Mouse (Mus musculus): Measurements from ENCODE around the gene Fgf18. TPM values are rescaled to one million over a fixed set of nuclear protein-coding genes. Genes with fewer than 3 reads are reported as not detected.

Fgf18 gene
- polyA plus RNA-seq, 1 experiment from 2014 or later, result 12.9 TPM

DNA sequence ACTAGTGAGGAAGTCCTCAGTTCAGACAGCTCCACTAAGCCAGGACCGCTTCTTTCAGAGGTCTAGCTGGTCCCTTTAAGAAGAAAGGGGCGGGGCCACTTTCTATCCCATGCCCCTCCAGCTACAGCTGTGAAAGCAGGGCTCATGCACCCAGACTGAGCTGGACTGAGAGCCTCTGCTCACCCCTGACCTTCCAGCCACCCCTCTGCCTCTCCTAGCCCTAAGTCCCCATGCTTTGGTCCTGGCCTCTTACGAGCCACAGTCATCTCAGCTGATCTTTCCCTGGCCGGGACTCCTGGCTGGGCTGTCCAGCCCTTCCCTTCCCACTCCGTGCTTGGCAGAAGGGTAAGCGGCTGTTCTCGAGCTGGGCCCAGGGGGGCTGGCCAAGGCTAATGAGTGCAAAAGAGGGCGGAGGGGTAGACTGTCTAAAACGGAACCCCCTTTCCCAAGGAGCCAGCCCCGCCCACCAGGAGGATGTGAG is 47.1 kb downstream of the Fgf18 start:
- Histone ChIP-seq H3K4me3 (peak overlapping the region; percentile 21; the same call in 1 of the 2 replicates), H3K9ac (no peak overlapping the region), H3K36me3 (no peaks in the 10 kb centered on the region), H3K4me2 (replicated peaks) (peak overlapping the region; percentile 49), H3K9me3 (no peaks in the 10 kb centered on the region), H3K27ac (no peak overlapping the region), H3K4me1 (peaks cover 12% of the 10 kb centered on the region), H3K27me3 (replicated peaks) (no peaks in the 10 kb centered on the region)
- 31% methylated on average over 10 of the region's 10 CpGs for WGBS
- 0 out of 2 replicates have a peak, but pooled peaks have one; percentile 30 for ATAC-seq (ENCODE audit: low FRiP score, low read depth)

DNA sequence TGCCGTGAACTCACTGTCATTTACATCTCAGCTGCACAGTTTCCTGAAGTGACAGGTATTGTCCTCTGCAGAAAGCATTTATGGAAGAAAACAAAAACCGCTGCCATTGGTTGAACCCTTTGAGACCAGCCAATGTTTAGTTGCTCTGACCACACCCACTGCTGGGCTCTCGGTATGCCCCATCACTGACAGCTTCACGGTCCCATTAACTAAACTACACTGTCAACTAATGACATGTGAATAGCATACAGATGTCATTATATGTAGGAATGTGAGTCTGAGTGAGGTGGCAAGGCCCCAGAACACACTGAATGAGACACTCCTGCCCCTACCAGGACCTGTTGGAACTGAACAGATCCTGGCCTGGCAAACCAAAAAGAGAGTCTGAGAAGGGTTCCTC is 47.8 kb downstream of the Fgf18 start:
- no peak for ATAC-seq (ENCODE audit: low FRiP score, low read depth)
- Histone ChIP-seq H3K4me2 (replicated peaks) (no peak overlapping the region), H3K4me3 (no peak overlapping the region), H3K27me3 (replicated peaks) (no peaks in the 10 kb centered on the region), H3K9me3 (no peaks in the 10 kb centered on the region), H3K4me1 (peaks cover 12% of the 10 kb centered on the region), H3K27ac (no peak overlapping the region), H3K36me3 (no peaks in the 10 kb centered on the region), H3K9ac (no peak overlapping the region)
- 71% methylated on average over 4 of the region's 4 CpGs for WGBS

DNA sequence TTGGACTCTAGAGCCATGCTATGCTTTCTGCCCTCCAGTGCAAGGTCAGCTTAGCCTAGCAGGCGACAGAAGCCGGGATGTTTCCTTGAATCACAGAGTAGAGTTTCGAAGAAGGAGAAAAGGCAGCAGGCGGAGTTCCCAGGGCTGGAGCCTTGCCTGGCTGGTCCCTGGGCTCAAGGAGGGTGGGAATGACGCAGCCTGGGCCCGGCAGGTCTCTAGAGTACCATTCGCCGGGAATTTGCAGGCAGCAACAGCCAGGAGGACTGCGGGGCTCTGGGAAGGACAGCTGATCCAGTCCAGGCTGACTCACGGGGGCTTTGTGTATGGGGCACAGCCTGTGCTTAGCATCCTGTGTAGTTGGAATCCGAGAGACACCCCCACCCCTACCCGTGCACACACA is 48.8 kb downstream of the Fgf18 start:
- Histone ChIP-seq H3K27me3 (replicated peaks) (no peaks in the 10 kb centered on the region), H3K9ac (no peak overlapping the region), H3K9me3 (no peaks in the 10 kb centered on the region), H3K4me1 (peaks cover 12% of the 10 kb centered on the region), H3K4me3 (no peak overlapping the region), H3K4me2 (replicated peaks) (no peak overlapping the region), H3K27ac (no peak overlapping the region), H3K36me3 (no peaks in the 10 kb centered on the region)
- 78% methylated on average over 12 of the region's 12 CpGs for WGBS
- ATAC-seq (ENCODE audit: low FRiP score, low read depth), result 0 out of 2 replicates have a peak, but pooled peaks have one; percentile 29

DNA sequence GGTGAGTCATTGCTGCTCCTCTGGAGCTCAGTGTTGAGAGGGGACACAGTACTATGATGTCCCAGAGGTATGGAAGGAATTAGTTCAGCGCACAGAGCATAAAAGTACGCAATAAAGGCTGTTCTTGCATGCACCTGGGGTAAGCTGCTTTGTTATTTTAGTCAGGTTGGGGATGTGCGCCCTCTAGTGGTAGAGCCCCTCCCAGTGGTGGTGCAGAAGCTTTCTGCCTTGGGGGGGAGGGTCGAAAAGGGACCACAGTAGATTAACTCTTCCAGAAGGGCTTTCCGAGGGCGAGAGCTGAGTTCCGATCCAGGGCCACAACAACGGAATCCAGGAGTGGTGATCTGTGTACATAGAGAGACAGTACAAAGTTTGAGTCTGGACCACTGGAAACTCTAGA is 49.3 kb downstream of the Fgf18 start:
- no peaks in the 10 kb centered on the region for H3K9me3 ChIP-seq
- no peak overlapping the region for H3K9ac ChIP-seq
- H3K4me1 ChIP-seq, result peaks cover 12% of the 10 kb centered on the region
- H3K27me3 ChIP-seq (replicated peaks), result no peaks in the 10 kb centered on the region
- H3K4me2 ChIP-seq (replicated peaks), result no peak overlapping the region
- 59% methylated on average over 8 of the region's 8 CpGs for WGBS
- H3K27ac ChIP-seq, result no peak overlapping the region
- ATAC-seq (ENCODE audit: low FRiP score, low read depth), result no peak
- no peak overlapping the region for H3K4me3 ChIP-seq
- H3K36me3 ChIP-seq, result no peaks in the 10 kb centered on the region

DNA sequence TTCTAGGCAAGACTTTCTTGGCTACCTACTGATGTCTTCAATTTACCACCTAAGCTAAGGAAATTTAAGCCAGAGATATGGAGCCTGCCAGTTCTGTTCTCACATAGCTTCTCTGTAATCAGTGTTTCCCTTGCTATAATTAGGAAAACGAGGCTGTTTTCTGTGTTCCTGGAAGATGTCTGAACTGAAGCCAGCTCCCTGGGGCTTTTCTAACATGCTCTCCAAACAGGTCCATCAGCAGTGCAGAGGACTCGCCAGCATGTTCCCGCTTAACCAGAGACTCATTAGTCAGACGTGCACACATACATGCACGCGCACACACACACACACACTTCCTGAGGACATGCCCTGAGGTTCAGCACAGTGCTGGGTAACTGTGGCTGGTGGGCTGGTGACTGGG is 57.3 kb downstream of the Fgf18 start:
- Histone ChIP-seq H3K36me3 (no peaks in the 10 kb centered on the region), H3K9me3 (no peaks in the 10 kb centered on the region), H3K4me1 (no peaks in the 10 kb centered on the region), H3K4me3 (no peak overlapping the region), H3K27me3 (replicated peaks) (no peaks in the 10 kb centered on the region), H3K4me2 (replicated peaks) (no peak overlapping the region), H3K27ac (no peak overlapping the region), H3K9ac (no peak overlapping the region)
- WGBS, result 78% methylated on average over 6 of the region's 6 CpGs
- no peak for ATAC-seq (ENCODE audit: low FRiP score, low read depth)

DNA sequence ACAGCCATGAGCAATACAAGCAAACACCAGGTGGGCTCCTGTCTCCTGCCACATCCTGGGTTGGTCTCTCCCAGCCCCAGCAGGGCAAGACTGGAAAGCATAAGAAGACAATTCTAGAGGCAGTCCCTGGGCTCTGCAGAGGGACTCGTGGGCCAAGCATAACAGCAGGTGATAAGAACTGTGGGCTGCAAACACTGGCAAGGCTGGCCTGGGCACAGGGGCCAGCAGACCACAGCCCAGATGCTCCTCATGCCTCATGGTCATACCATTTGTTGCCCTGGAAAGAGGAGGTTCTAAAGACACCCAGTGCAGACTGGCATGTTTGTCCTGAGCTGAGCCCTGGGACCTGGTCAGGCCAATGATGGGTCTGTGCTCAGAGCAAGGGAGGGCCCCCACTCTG is 59.0 kb downstream of the Fgf18 start:
- 38% methylated on average over 1 of the region's 1 CpGs for WGBS
- Histone ChIP-seq H3K4me1 (no peaks in the 10 kb centered on the region), H3K27ac (no peak overlapping the region), H3K4me3 (no peak overlapping the region), H3K4me2 (replicated peaks) (no peak overlapping the region), H3K36me3 (no peaks in the 10 kb centered on the region), H3K9me3 (no peaks in the 10 kb centered on the region), H3K9ac (no peak overlapping the region), H3K27me3 (replicated peaks) (no peaks in the 10 kb centered on the region)
- ATAC-seq (ENCODE audit: low FRiP score, low read depth), result no peak

DNA sequence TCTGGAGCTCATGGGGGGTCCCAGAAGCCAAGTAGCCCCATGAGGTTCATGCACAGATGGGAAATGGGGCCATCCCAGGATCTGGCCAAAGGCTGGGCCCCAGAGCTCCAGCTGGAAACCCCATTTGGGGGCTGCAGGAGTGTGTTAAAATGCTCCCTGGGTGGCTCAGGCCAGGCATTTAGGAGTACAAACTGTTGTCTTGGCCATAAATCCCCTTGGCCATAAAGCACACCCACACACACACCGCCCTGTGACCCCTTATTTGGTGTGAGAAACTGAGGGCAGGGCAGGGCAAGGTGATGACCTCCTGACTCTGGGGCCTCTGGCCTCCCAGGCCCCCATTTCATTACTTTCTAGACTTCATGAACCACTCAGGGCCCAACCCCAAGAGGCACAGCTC is 61.2 kb downstream of the Fgf18 start:
- 36% methylated on average over 1 of the region's 1 CpGs for WGBS

DNA sequence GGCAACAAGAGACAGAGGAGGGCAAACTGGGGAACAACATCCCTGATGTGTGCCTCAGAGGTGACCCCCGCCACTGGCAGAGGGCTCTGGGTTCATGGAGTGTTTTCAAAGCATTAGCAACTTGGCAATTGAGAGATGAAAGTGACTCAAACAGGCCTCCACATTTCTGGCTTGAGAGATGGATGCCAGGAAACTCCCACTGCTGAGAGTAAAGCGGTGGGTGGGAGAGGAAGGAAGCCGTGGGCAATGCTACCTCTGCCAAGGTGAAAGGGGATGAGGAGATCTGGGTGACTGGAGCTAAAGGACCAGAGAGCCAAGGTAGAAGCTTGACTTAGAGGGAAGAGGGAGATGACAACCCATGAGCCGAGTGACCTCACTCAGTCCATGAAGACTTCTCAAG is 61.7 kb downstream of the Fgf18 start:
- Histone ChIP-seq H3K4me3 (no peak overlapping the region), H3K4me1 (no peaks in the 10 kb centered on the region), H3K4me2 (replicated peaks) (no peak overlapping the region), H3K36me3 (no peaks in the 10 kb centered on the region), H3K27ac (no peak overlapping the region), H3K9ac (no peak overlapping the region), H3K27me3 (replicated peaks) (no peaks in the 10 kb centered on the region), H3K9me3 (no peaks in the 10 kb centered on the region)
- ATAC-seq (ENCODE audit: low FRiP score, low read depth), result no peak
- WGBS, result 74% methylated on average over 4 of the region's 4 CpGs

More for the DNA sequence above, 61.2 kb downstream of the Fgf18 start:
- Histone ChIP-seq H3K9me3 (no peaks in the 10 kb centered on the region), H3K4me3 (no peak overlapping the region), H3K27me3 (replicated peaks) (no peaks in the 10 kb centered on the region), H3K4me2 (replicated peaks) (no peak overlapping the region), H3K9ac (no peak overlapping the region), H3K36me3 (no peaks in the 10 kb centered on the region), H3K27ac (no peak overlapping the region), H3K4me1 (no peaks in the 10 kb centered on the region)
- no peak for ATAC-seq (ENCODE audit: low FRiP score, low read depth)

DNA sequence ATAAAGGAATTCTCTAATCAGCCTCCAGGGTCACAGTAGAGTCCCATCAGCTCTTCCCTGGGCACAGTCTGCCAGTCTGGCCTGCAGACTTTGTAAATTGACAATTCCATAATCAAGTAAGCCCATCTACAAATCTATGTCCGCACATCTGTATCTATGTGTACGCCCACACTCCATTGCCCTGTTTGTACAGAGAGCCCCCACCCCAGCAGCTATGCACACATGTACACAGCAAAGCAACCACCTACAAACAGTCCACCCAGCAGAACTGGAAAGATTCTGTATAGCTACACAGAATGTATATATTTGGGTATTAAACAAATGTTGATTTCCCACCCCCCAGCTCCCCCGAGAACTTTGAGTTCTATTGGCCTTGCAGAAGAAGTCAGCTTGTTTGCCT is 62.1 kb downstream of the Fgf18 start:
- WGBS, result 96% methylated on average over 3 of the region's 3 CpGs
- Histone ChIP-seq H3K9me3 (no peaks in the 10 kb centered on the region), H3K27me3 (replicated peaks) (no peaks in the 10 kb centered on the region), H3K36me3 (no peaks in the 10 kb centered on the region), H3K4me3 (no peak overlapping the region), H3K4me2 (replicated peaks) (no peak overlapping the region), H3K9ac (no peak overlapping the region), H3K4me1 (no peaks in the 10 kb centered on the region), H3K27ac (no peak overlapping the region)
- ATAC-seq (ENCODE audit: low FRiP score, low read depth), result no peak

DNA sequence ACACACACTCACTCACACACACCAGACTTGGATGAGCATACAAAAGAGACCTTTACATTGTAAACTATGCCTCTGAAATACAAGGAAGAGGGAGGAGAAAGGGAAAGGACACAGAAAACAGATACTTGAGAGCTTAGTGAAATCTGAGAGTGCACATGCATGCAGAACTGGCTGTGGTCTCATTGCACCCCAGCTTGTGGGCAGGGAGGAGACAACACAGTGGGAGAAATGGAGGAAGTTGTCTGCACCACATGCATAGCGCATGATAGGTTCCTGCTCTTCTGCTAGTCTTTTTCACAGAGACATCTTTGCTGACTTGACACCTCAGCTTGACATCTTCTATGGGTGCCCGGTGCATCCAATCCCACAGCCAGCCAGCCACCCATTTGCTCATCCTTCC is 63.2 kb downstream of the Fgf18 start:
- Histone ChIP-seq H3K4me1 (no peaks in the 10 kb centered on the region), H3K4me2 (replicated peaks) (no peak overlapping the region), H3K27ac (no peak overlapping the region), H3K9ac (no peak overlapping the region), H3K4me3 (no peak overlapping the region), H3K27me3 (replicated peaks) (no peaks in the 10 kb centered on the region), H3K36me3 (no peaks in the 10 kb centered on the region), H3K9me3 (no peaks in the 10 kb centered on the region)
- ATAC-seq (ENCODE audit: low FRiP score, low read depth), result no peak
- WGBS, result 98% methylated on average over 2 of the region's 2 CpGs

DNA sequence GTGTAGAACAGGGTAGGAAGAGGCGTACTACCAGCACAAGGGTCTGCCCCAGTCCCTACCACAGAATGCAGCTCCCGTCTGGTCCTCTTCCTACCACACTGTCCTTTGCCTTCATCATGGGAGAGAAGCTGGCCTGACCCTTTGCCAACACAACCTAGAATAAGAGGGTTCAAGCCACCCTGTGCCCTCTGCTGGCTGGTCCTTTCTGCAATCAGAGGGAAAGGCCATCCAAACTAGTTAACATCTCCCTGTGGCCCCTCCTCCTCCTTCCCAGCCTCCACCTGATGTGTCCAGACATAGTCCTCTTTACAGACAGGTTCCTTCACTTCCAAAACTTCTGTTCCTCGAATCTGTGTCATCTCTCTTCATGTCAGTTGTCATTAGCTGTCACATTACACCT is 66.0 kb downstream of the Fgf18 start:
- 81% methylated on average over 3 of the region's 3 CpGs for WGBS
- Histone ChIP-seq H3K9me3 (no peaks in the 10 kb centered on the region), H3K4me1 (peaks cover 8% of the 10 kb centered on the region; the same call in 1 of the 2 replicates), H3K36me3 (no peaks in the 10 kb centered on the region), H3K4me3 (no peak overlapping the region), H3K4me2 (replicated peaks) (no peak overlapping the region), H3K9ac (no peak overlapping the region), H3K27ac (no peak overlapping the region), H3K27me3 (replicated peaks) (0 out of 2 replicates have a peak, but pooled peaks cover 4% of the 10 kb centered on the region)
- ATAC-seq (ENCODE audit: low FRiP score, low read depth), result no peak

DNA sequence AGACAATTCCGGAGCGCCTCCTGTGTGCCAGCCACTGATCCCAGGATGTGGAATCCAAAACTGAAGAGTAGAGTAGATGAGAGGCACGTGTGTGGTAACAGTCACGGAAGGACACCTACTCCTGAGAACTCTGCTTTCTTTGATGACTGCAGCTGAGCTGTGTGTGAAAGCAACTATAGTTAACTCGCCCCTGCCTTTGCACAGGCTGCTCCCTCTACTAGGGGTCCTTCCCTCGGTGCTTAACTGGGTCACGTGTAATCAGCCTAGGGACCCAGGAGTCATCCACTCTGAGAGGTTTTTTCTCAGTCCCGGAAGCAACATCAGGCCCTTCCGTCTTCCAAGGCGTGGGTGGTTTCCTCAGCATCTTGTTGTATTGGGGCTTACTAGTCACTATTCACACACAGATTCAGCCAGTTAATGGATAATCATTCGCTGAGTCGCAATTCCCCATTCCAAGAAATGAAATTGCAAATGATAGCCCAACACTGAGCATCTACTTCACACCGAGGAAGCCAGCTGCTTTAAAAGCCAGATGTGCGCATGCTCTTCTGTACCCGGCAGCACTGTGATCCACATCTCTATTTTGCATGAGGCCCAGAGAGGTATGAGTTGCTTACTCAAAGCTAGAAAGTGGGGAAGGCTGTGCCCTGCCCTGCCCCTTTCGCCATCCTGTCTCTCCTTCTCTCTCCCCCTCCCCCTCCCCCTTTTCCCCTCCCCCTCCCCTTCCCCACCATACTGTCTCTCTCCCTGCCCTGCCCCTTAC is 67.0 kb downstream of the Fgf18 start:
- WGBS, result 65% methylated on average over 16 of the region's 16 CpGs
- Histone ChIP-seq H3K4me1 (peaks cover 8% of the 10 kb centered on the region; the same call in 1 of the 2 replicates), H3K4me3 (no peak overlapping the region), H3K9ac (no peak overlapping the region), H3K9me3 (no peaks in the 10 kb centered on the region), H3K27ac (no peak overlapping the region), H3K27me3 (replicated peaks) (0 out of 2 replicates have a peak, but pooled peaks cover 4% of the 10 kb centered on the region), H3K4me2 (replicated peaks) (no peak overlapping the region), H3K36me3 (no peaks in the 10 kb centered on the region)
- ATAC-seq (ENCODE audit: low FRiP score, low read depth), result no peak

DNA sequence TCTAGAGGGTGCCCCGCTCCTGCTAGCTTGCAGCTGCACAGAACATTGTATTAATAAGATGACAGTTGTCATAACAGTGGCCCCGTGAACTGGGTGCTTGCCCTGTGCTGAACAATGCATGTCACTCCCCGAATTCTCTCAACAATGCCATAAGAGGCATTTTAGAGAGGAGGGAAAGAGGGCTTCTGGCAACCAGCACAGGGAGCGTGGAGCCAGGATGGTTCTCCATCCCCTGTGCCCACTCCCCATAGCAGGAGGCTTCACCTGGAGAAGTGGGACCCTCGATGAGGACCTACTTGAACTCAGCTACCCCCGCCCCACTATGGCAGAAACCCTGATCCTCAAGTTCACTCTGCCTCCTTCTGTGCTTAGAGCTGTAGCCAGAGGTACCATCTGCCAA is 67.8 kb downstream of the Fgf18 start:
- Histone ChIP-seq H3K27ac (no peak overlapping the region), H3K9ac (no peak overlapping the region), H3K36me3 (no peaks in the 10 kb centered on the region), H3K4me3 (no peak overlapping the region), H3K4me2 (replicated peaks) (no peak overlapping the region), H3K4me1 (peaks cover 8% of the 10 kb centered on the region; the same call in 1 of the 2 replicates), H3K9me3 (no peaks in the 10 kb centered on the region), H3K27me3 (replicated peaks) (0 out of 2 replicates have a peak, but pooled peaks cover 4% of the 10 kb centered on the region)
- 70% methylated on average over 6 of the region's 6 CpGs for WGBS
- no peak for ATAC-seq (ENCODE audit: low FRiP score, low read depth)
